Mouse (Mus musculus): ENCODE data around the gene Osbpl7.

The Osbpl7 gene

GRCm38 (mm10) chr11:97038881-97039280 lies 11.5 kb upstream of the Osbpl7 start:
- no peak for DNase-seq (ENCODE audit: extremely low spot score, low read depth, low spot score)

DNA sequence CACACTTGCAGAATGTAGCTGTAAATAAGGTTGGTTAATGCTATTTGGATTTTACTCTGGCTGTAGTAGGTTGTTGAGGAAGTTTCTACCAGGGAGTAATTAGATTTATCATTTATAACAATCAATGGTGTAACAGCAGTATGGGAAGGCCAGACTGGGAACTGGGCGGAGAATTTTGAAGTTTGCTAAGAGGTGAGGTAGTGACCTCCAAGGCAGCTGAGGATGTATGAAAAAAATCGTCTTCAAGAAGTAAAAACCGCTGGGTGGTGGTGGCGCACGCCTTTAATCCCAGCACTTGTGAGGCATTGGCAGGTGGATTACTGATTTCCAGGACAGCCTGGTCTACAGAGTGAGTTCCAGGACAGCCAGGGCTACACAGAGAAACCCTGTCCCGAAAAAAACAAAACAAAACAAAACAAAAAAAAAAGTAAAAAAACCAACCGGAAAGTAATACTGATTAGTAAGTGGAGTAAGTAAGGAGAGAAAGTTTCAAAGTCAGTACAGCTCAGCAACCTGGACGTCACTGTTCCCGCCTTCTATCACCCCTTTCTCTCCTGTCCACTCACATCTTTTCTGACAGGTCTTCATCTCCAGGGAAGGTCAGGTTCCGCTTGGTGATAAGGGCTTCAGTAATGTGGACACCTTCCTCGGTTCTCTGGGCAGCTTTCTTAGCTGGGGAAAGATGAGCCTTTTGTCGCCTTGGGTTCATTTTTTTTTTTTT lies 10.0 kb upstream of the Osbpl7 start:
- no peak for DNase-seq (ENCODE audit: extremely low spot score, low read depth, low spot score)

GRCm38 (mm10) chr11:97041022-97041899 lies 9.2 kb upstream of the Osbpl7 start, which contains the start of the genes Lrrc46 and Mrpl10:
Gene Lrrc46, minus strand, starts transcription at chr11:97041407.
Gene Mrpl10, plus strand, starts transcription at chr11:97041560.
- peak; percentile 68 for DNase-seq (ENCODE audit: extremely low spot score, low read depth, low spot score)

- DNase-seq (ENCODE audit: extremely low spot score, low read depth, low spot score) = no peak
Observed at GRCm38 (mm10) chr11:97044902-97045301, 5.5 kb upstream of the Osbpl7 start.

GRCm38 (mm10) chr11:97045861-97046260 lies 4.6 kb upstream of the Osbpl7 start:
- no peak for DNase-seq (ENCODE audit: extremely low spot score, low read depth, low spot score)

- DNase-seq (ENCODE audit: extremely low spot score, low read depth, low spot score) = no peak
Observed at GRCm38 (mm10) chr11:97048090-97048650, 2.3 kb upstream of the Osbpl7 start.

DNA sequence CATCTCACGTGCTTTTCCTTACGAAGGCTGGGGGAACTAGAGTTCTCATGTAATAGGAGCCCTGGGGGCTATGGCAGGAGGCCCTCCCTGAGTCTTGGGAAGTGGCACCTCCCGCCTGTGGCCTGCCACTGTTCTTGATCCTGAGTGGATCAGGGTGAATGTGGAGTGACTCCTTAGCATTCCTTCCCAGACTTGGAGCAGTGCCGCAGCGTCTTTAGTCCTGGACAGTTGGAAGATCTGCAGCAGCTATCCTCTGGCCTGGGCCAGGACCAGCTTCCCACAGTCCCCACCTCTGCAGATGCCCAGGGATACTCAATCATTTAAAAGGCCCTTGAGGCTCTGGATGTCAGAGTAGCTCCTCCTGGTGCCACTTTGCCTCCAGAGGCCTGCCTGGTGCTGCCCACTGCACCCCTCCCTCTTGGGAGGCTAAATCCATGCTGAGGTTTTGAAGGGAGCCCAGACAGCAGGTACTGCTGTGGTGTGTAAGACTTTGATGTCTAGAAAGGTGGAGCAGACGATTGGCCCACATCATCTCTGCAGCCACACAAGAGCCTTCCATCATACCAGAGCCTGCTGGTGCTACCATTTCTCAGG lies 839 bp upstream of the Osbpl7 start:
- no peak for DNase-seq (ENCODE audit: extremely low spot score, low read depth, low spot score)

GRCm38 (mm10) chr11:97050944-97051586 lies 637 bp downstream of the Osbpl7 start:
- no peak for DNase-seq (ENCODE audit: extremely low spot score, low read depth, low spot score)

DNA sequence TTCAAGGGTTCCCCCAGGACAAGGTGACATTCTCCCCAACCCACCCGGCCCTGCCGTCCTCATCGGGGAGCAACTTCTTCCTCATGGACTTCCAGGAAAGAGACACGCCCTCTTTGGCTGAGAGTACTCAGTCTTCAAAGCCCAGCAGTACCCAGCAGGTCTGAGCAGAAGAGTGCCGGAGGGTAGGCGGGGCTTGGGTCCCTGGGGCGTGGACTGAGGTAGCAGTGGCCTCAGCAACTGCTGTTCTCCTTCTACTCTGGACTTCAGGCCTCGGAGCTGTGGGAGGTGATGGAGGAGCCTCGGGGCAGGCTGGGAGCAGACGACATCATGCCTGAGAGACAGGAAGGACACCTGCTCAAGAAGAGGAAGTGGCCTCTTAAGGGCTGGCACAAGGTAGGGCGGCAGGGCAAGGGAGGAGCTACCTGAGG lies 1.8 kb downstream of the Osbpl7 start:
- no peak for DNase-seq (ENCODE audit: extremely low spot score, low read depth, low spot score)

DNA sequence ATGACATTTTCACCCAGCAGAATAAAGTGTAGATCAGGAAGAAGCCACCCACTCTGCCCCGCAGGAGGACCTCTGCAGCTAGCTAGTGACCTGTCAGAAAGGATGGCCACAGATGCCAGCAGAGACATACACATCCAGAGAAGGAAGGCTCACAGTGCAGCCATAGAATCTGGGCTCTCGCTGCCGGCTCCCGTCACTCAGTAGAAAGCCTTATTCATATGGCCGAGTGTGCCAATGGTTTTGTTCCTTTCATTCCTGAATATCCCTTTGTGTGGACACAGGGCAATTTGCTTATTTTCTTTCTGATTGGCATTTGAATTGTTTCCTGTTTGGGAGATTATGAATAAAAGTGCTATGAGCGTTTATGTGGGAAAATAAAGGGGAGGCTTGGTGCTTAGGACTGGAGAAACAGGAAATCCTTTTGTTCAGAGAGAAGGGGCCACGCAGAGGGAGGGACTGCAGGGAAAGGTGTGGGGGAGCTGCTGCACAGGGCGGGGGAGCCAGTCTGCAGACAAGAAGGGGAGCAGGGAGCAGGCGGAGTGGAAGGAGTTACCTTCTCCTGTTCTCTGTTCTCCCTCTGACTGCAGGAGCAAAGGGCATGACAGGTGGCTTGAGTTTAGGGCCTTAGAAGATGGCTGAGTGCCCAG lies 13.0 kb downstream of the Osbpl7 start:
- no peak for DNase-seq (ENCODE audit: extremely low spot score, low read depth, low spot score)

GRCm38 (mm10) chr11:97063921-97064295 lies 13.5 kb downstream of the Osbpl7 start:
- no peak for DNase-seq (ENCODE audit: extremely low spot score, low read depth, low spot score)

DNA sequence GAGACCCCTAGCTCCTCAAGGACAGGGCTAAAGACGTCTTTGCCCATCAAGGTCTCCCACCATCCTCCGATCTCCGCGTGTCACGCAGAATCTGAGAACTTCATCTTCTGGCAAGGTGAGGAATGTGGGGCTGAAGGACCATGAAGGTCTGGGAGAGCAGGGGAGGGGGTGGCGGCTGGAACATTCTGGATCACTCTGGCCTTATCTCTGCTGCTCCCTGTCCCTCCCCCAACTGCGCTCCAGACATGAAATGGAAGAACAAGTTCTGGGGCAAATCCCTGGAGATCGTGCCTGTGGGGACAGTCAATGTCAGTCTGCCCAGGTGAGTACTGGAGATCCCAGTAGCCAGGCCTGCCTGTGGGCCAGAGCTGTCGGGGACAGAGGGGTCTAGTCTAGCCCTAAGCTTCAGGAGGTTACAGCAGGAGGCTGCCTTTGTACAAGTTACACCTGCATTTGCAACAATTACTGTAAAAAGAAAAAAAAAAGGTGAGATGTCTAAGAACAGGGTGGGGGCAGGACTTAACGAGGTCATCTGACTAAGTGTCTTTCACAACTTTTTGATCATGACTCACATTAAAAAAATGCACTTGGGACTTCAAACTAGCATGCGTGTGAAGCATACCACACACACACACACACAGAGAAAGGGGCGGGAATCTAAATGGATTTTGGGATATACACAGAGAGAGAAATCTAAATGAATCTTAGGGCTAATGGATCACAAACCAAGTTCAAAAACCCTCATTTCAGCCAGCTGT lies 15.3 kb downstream of the Osbpl7 start:
- no peak for DNase-seq (ENCODE audit: extremely low spot score, low read depth, low spot score)

DNA sequence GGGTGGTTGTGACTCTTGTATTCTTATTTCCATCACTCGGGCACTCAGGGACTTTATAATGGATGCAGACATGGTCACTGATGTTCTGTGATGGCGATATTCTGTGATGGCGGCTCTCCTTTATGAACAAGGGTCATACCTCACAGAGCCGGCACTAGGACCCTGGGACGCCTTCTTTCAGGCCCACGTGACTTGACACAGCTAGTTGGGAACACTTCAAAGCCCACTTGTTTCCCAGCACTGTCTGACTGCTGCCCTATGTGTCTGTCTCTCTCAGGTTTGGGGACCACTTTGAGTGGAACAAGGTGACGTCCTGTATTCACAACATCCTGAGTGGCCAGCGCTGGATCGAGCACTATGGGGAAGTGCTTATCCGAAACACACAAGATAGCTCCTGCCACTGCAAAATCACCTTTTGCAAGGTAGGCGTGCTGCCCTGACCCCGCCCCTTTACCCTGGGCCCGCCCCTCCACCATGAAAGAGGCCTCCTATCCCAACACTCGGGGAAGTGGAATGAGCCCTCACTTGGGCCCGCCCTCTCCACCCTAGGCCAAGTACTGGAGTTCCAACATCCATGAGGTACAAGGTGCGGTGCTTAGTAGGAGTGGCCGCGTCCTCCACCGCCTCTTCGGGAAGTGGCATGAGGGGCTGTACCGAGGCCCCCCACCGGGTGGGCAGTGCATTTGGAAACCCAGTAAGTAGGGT lies 16.4 kb downstream of the Osbpl7 start:
- DNase-seq (ENCODE audit: extremely low spot score, low read depth, low spot score) = no peak

- no peak for DNase-seq (ENCODE audit: extremely low spot score, low read depth, low spot score)
Observed at GRCm38 (mm10) chr11:97069333-97069732, 18.9 kb downstream of the Osbpl7 start.

DNA sequence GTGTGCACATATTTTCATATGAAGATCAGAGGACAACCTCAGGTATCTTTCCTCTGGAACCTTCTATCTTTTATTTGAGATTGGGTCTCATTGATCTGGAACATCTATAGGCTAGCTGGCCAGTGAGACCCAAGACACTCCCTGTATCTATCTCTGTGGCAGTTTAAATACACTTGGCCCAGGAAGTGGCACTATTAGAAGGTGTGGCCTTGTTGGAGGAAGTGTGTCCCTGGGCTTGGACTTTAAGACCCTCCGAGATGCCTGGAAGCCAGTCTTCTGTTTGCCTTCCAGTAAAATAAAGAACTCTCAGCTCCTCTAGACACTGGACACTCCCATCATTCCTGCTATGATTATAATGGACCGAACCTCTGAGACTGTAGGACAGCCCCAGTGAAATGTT lies 19.3 kb downstream of the Osbpl7 start:
- DNase-seq (ENCODE audit: extremely low spot score, low read depth, low spot score) = no peak

- no peak for DNase-seq (ENCODE audit: extremely low spot score, low read depth, low spot score)
Observed at GRCm38 (mm10) chr11:97071129-97071528, 20.7 kb downstream of the Osbpl7 start.

DNA sequence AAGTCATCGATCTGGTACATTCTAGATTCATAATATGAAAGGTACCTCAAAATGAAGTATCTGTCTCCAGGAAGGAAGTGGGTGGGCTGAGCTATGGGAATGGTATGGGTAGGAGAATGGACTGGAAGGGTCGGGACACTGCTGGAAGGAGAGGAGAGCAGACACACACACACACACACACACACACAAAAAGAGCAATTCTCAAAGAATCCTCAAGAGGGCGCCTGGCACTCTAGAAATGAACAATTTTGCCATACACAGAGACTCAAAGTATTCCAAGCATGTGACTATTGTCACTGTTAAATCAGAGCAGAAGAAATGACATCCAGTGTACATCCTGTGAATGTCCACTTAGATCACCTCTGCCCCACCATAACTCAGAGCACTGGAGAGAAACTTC lies 22.1 kb downstream of the Osbpl7 start:
- DNase-seq (ENCODE audit: extremely low spot score, low read depth, low spot score) = no peak

DNA sequence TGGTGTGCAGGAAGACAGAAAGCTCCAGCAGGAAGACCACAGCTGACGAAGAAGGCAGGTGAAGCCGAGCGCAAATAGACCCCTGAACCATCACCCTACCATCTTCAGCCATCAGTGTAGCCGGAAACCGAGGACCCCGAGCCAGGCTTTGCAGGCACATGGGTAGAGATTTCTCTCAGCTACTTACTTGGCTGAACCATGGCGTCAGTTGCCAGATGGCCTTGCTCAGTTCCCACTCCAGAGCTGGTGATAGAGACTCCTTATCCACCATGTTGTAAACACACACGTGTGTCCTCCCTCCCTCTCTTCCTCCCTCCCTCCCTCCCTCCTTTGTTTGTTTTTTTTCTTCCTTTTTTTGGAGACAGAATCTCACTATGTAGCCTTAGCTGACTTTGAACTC lies 23.8 kb downstream of the Osbpl7 start:
- DNase-seq (ENCODE audit: extremely low spot score, low read depth, low spot score) = no peak

GRCm38 (mm10) chr11:97078751-97079150 lies 28.3 kb downstream of the Osbpl7 start:
- peak; percentile 33 for DNase-seq (ENCODE audit: extremely low spot score, low read depth, low spot score)

All from hindlimb bud, embryonic 11.5 days (tissue).